Mouse (Mus musculus) embryonic facial prominence, embryonic 12.5 days (tissue): Measurements from ENCODE around the gene Mrc1. TPM values are rescaled to one million over a fixed set of nuclear protein-coding genes. Genes with fewer than 3 reads are reported as not detected.

Experiments
- ATAC-seq: fragments of 200-750 bp; cut with Nextera tagmentation; 2 replicates; pipeline ENCODE4 v1.8.0; 2017; ENCODE audit not compliant: insufficient number of reproducible peaks, insufficient read depth, low FRiP score, low TSS enrichment
- H3K27ac ChIP-seq: fragments of 300-500 bp; sonication (generic); 2 replicates; pipeline ENCODE4 v1.5.1; 2016; ENCODE audit warnings: mild to moderate bottlenecking
- H3K27me3 ChIP-seq: fragments of 300-500 bp; sonication (generic); 2 replicates; pipeline ENCODE4 v1.6.1; 2016; ENCODE audit warnings: mild to moderate bottlenecking, moderate library complexity
- H3K36me3 ChIP-seq: fragments of 300-500 bp; sonication (generic); 2 replicates; pipeline ENCODE4 v1.6.1; 2016; ENCODE audit warnings: mild to moderate bottlenecking
- H3K4me1 ChIP-seq: fragments of 300-500 bp; sonication (generic); 2 replicates; pipeline ENCODE4 v1.6.1; 2016
- H3K4me2 ChIP-seq: fragments of 300-500 bp; sonication (generic); replicated peaks from 2 replicates; pipeline ENCODE4 v1.6.1; 2016; ENCODE audit warnings: mild to moderate bottlenecking, moderate library complexity
- H3K4me3 ChIP-seq: fragments of 300-500 bp; sonication (generic); 2 replicates; pipeline ENCODE4 v1.5.1; 2016; ENCODE audit warnings: mild to moderate bottlenecking
- H3K9ac ChIP-seq: fragments of 300-500 bp; sonication (generic); 2 replicates; pipeline ENCODE4 v1.6.1; 2016; ENCODE audit warnings: mild to moderate bottlenecking, moderate library complexity
- H3K9me3 ChIP-seq: fragments of 300-500 bp; sonication (generic); 2 replicates; pipeline ENCODE4 v1.6.1; 2016; ENCODE audit warnings: mild to moderate bottlenecking, moderate library complexity
- WGBS: fragments of 180-500 bp; shearing (Covaris S2); methylation state at CpG from one replicate; pipeline ENCODE4 v1.1.7; 2016; 5-methylcytosine and 5-hydroxymethylcytosine counted together
- polyA plus RNA-seq: library from polyadenylated mRNA; unstranded; fragments of >200 nt; fragmentation: Nextera tagmentation; extraction: Ambion mirVana; gene quantifications from 2 replicates; pipeline ENCODE4 v1.2.1, GENCODE M21; 2016

Gene Mrc1
- polyA plus RNA-seq, 1 experiment from 2014 or later = 3.8 TPM

GRCm38 (mm10) chr2:14249839-14250564, 20.8 kb downstream of the Mrc1 start:
- H3K27ac ChIP-seq = no peak overlapping the region
- no peaks in the 10 kb centered on the region for H3K4me1 ChIP-seq
- no peaks in the 10 kb centered on the region for H3K36me3 ChIP-seq
- H3K4me3 ChIP-seq = no peak overlapping the region
- no peak overlapping the region for H3K9ac ChIP-seq
- no peak overlapping the region for H3K4me2 ChIP-seq
- no peaks in the 10 kb centered on the region for H3K9me3 ChIP-seq
- WGBS = 76% methylated on average over 3 of the region's 3 CpGs
- ATAC-seq = no peak
- H3K27me3 ChIP-seq = no peaks in the 10 kb centered on the region

- no peaks in the 10 kb centered on the region for H3K27me3 ChIP-seq
- H3K9me3 ChIP-seq = no peaks in the 10 kb centered on the region
- ATAC-seq = no peak
- no peaks in the 10 kb centered on the region for H3K36me3 ChIP-seq
- no peak overlapping the region for H3K4me3 ChIP-seq
- WGBS = 75% methylated on average over 3 of the region's 3 CpGs
- H3K4me2 ChIP-seq = no peak overlapping the region
- no peak overlapping the region for H3K9ac ChIP-seq
- H3K4me1 ChIP-seq = no peaks in the 10 kb centered on the region
- H3K27ac ChIP-seq = no peak overlapping the region
Measured at GRCm38 (mm10) chr2:14251938-14252337, 22.7 kb downstream of the Mrc1 start.

- Histone ChIP-seq H3K36me3 (no peaks in the 10 kb centered on the region), H3K9me3 (no peaks in the 10 kb centered on the region), H3K27ac (no peak overlapping the region), H3K27me3 (no peaks in the 10 kb centered on the region), H3K9ac (no peak overlapping the region), H3K4me1 (no peaks in the 10 kb centered on the region), H3K4me3 (no peak overlapping the region), H3K4me2 (no peak overlapping the region)
- ATAC-seq = no peak
Measured at GRCm38 (mm10) chr2:14258345-14258850, 29.2 kb downstream of the Mrc1 start.

GRCm38 (mm10) chr2:14262090-14262489, 32.9 kb downstream of the Mrc1 start:
- no peaks in the 10 kb centered on the region for H3K36me3 ChIP-seq
- H3K4me2 ChIP-seq = no peak overlapping the region
- no peak for ATAC-seq
- no peaks in the 10 kb centered on the region for H3K4me1 ChIP-seq
- no peaks in the 10 kb centered on the region for H3K27me3 ChIP-seq
- no peak overlapping the region for H3K4me3 ChIP-seq
- H3K27ac ChIP-seq = no peak overlapping the region
- 84% methylated on average over 1 of the region's 1 CpGs for WGBS
- no peaks in the 10 kb centered on the region for H3K9me3 ChIP-seq
- no peak overlapping the region for H3K9ac ChIP-seq

- Histone ChIP-seq H3K4me1 (no peaks in the 10 kb centered on the region), H3K36me3 (no peaks in the 10 kb centered on the region), H3K9ac (no peak overlapping the region), H3K4me2 (no peak overlapping the region), H3K4me3 (no peak overlapping the region), H3K27me3 (no peaks in the 10 kb centered on the region), H3K27ac (no peak overlapping the region), H3K9me3 (no peaks in the 10 kb centered on the region)
- WGBS = 77% methylated on average over 1 of the region's 1 CpGs
- ATAC-seq = no peak
Measured at GRCm38 (mm10) chr2:14269160-14269559, 40.0 kb downstream of the Mrc1 start.

- ATAC-seq = no peak
- no peak overlapping the region for H3K4me3 ChIP-seq
- no peak overlapping the region for H3K9ac ChIP-seq
- no peak overlapping the region for H3K4me2 ChIP-seq
- no peaks in the 10 kb centered on the region for H3K9me3 ChIP-seq
- H3K27me3 ChIP-seq = no peaks in the 10 kb centered on the region
- H3K36me3 ChIP-seq = no peaks in the 10 kb centered on the region
- no peak overlapping the region for H3K27ac ChIP-seq
- H3K4me1 ChIP-seq = no peaks in the 10 kb centered on the region
- WGBS = 90% methylated on average over 1 of the region's 1 CpGs
Measured at GRCm38 (mm10) chr2:14272088-14272487, 42.9 kb downstream of the Mrc1 start.

- H3K27ac ChIP-seq = no peak overlapping the region
- no peaks in the 10 kb centered on the region for H3K36me3 ChIP-seq
- no peaks in the 10 kb centered on the region for H3K4me1 ChIP-seq
- no peaks in the 10 kb centered on the region for H3K9me3 ChIP-seq
- no peak overlapping the region for H3K9ac ChIP-seq
- no peak overlapping the region for H3K4me2 ChIP-seq
- no peaks in the 10 kb centered on the region for H3K27me3 ChIP-seq
- H3K4me3 ChIP-seq = no peak overlapping the region
- 78% methylated on average over 5 of the region's 5 CpGs for WGBS
- no peak for ATAC-seq
Measured at GRCm38 (mm10) chr2:14275796-14276195, 46.6 kb downstream of the Mrc1 start.

- no peaks in the 10 kb centered on the region for H3K9me3 ChIP-seq
- H3K27me3 ChIP-seq = no peaks in the 10 kb centered on the region
- no peak overlapping the region for H3K4me2 ChIP-seq
- no peak overlapping the region for H3K9ac ChIP-seq
- no peak for ATAC-seq
- H3K4me1 ChIP-seq = no peaks in the 10 kb centered on the region
- no peaks in the 10 kb centered on the region for H3K36me3 ChIP-seq
- H3K4me3 ChIP-seq = no peak overlapping the region
- WGBS = 77% methylated on average over 2 of the region's 2 CpGs
- no peak overlapping the region for H3K27ac ChIP-seq
Measured at GRCm38 (mm10) chr2:14279256-14279655, 50.1 kb downstream of the Mrc1 start.

- no peaks in the 10 kb centered on the region for H3K36me3 ChIP-seq
- H3K9ac ChIP-seq = no peak overlapping the region
- ATAC-seq = no peak
- 74% methylated on average over 6 of the region's 6 CpGs for WGBS
- no peaks in the 10 kb centered on the region for H3K9me3 ChIP-seq
- no peak overlapping the region for H3K27ac ChIP-seq
- H3K4me2 ChIP-seq = no peak overlapping the region
- H3K4me1 ChIP-seq = no peaks in the 10 kb centered on the region
- H3K4me3 ChIP-seq = no peak overlapping the region
- H3K27me3 ChIP-seq = no peaks in the 10 kb centered on the region
Measured at GRCm38 (mm10) chr2:14279795-14280194, 50.6 kb downstream of the Mrc1 start.

GRCm38 (mm10) chr2:14295334-14295733, 66.1 kb downstream of the Mrc1 start:
- Histone ChIP-seq H3K27ac (no peak overlapping the region), H3K4me3 (no peak overlapping the region), H3K9ac (no peak overlapping the region), H3K36me3 (no peaks in the 10 kb centered on the region), H3K9me3 (no peaks in the 10 kb centered on the region), H3K4me2 (no peak overlapping the region), H3K27me3 (no peaks in the 10 kb centered on the region), H3K4me1 (no peaks in the 10 kb centered on the region)
- WGBS = 34% methylated on average over 5 of the region's 5 CpGs
- ATAC-seq = no peak

GRCm38 (mm10) chr2:14312505-14313380, 83.6 kb downstream of the Mrc1 start:
- WGBS = 52% methylated on average over 4 of the region's 4 CpGs
- Histone ChIP-seq H3K4me1 (0 out of 2 replicates have a peak, but pooled peaks cover 3% of the 10 kb centered on the region), H3K4me3 (no peak overlapping the region), H3K9ac (no peak overlapping the region), H3K27ac (no peak overlapping the region), H3K36me3 (no peaks in the 10 kb centered on the region), H3K27me3 (no peaks in the 10 kb centered on the region), H3K9me3 (peaks cover 5% of the 10 kb centered on the region; the same call in 1 of the 2 replicates), H3K4me2 (no peak overlapping the region)
- ATAC-seq = no peak

- no peak overlapping the region for H3K9ac ChIP-seq
- H3K27ac ChIP-seq = no peak overlapping the region
- WGBS = 60% methylated on average over 3 of the region's 3 CpGs
Measured at GRCm38 (mm10) chr2:14315113-14315512, 85.9 kb downstream of the Mrc1 start.

More at GRCm38 (mm10) chr2:14315113-14315512, 85.9 kb downstream of the Mrc1 start:
- H3K9me3 ChIP-seq = peaks cover 6% of the 10 kb centered on the region; the same call in 1 of the 2 replicates
- H3K4me2 ChIP-seq = no peak overlapping the region
- 0 out of 2 replicates have a peak, but pooled peaks cover 3% of the 10 kb centered on the region for H3K4me1 ChIP-seq
- no peak for ATAC-seq
- H3K4me3 ChIP-seq = no peak overlapping the region
- no peaks in the 10 kb centered on the region for H3K27me3 ChIP-seq
- H3K36me3 ChIP-seq = no peaks in the 10 kb centered on the region
